Mouse (Mus musculus) inflammation-experienced regulatory T-cells, adult 6 months (primary cell): ENCODE results near the gene Mtg1. TPM values are rescaled to one million over a fixed set of nuclear protein-coding genes. Genes with fewer than 3 reads are reported as not detected.
A peak's percentile ranks its signal among the peaks of the same experiment; 100 is the strongest.

Source experiments
- ATAC-seq: one replicate; pipeline ENCODE4 v1.8.0; 2017
- polyA plus RNA-seq, 3 experiments: library from polyadenylated mRNA; unstranded; fragments of 100-300 nt; shearing (Covaris generic); gene quantifications; one replicate each; pipeline ENCODE4 v1.2.1; 2017

Mtg1 gene
- 10 to 100 TPM; 16.4 to 28.8 (median 22.9) TPM for polyA plus RNA-seq

DNA sequence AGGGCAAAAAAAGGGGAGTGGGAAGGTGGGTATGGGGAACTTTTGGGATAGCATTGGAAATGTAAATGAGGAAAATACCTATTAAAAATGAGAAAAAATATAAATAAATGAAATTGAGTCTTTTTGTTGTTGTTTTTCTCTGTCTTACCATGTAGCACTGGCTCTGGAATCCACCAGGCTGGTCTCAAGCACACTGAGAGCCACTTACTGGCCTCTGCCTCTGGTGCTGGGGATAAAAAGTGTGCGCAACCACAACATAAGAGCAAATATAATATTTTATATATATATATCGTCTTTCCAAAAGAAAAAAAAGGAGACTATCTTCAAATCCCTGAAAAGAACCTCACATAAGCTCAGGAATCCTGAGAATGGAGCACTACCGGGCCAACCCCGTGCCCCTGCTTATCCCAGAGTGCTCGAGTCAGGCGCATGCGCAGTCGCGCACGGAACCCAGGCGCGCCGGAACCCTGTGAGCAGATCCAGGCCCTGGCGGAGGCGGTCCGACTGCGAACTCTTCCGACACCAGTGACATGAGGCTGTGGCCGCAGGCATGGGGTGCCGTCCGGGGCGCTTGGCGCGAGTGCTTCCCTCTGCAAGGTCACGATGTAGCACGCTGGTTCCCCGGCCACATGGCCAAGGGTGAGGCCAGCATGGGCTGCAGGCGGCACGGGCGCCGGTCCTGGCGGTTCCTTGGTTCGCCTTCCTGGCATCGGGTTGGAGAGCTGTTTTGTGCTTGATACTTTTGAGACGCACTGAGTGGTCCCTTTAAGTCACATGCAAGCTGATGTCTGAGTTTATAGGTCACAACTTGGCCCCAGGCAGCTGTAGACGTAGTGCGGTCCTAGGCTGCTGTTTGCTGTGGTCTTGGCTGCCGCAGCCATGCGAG lies at the start of gene Mtg1:
Gene Mtg1 (plus strand): TSS at position 430 of the 886 bp plus-strand sequence.
- peak; percentile 90 for ATAC-seq

DNA sequence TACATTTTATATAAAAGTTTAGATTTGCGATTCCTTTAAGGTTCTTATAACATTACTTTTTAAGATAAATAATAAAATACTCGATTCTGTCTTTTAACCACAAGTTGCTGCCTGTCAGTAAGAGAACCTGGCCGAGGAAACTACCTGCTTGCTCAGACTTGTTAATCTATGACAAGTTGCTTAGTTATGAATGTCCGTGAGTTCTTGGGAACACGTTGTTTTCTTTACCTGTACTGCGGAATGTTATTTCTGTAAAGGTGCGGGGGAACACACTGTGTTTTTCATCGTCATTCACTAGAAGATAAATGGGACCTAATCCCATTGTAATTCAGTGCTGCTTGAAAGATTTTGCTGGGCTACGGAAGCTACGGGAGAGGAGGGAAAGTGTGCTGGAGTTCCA lies 46.8 kb upstream of the Mtg1 start:
- ATAC-seq: no peak

DNA sequence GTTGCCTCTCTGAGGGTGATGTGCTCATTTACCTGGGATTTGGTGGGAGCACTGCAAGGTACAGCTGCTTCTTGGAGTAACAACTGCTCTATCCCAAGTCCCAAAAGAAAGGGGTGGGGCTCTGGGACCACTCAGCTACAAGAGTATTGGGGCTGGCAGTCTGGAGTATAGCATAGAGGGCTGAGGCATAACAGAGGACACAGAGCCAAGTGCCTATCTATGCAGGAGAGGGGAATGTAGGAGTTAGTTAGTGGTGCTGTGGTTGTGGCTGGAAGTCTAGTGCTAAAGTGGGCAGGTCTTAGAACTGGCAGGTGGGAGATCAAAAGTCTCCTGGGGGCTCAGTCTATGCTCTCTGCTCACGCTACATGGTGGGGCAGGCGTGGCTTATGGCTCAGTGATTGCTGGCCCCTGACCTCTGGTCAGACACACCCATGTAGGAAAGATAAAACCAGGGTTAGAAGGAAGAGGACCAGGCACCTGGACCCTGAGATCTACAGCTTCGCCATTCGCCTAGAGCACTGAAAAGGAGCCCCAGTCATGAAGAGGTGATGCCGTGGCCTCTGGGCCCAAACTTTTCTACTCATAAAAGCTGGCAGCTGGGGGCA lies 44.3 kb upstream of the Mtg1 start, which contains the start of gene Prap1:
Gene Prap1 (plus strand): TSS at position 472 of the 605 bp plus-strand sequence.
- ATAC-seq: no peak

DNA sequence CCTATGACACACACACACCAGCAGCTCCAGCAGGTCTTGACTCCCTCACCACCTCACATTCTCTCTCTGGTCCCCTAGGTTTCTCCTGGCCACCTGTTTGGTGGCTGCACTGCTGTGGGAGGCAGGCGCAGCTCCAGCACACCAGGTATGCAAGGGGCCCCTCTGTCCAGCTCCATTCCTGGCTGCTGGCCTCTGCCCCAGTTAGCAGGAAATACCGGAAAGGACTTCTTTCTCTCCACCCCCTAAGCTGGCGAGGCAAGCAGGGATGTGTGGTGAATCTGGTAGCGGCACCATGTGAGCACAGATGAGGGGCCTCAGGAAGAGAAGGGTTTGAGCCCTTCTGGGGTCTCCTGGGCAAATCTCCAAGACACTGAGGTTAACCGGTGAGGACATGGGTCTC lies 42.4 kb upstream of the Mtg1 start:
- ATAC-seq: no peak

DNA sequence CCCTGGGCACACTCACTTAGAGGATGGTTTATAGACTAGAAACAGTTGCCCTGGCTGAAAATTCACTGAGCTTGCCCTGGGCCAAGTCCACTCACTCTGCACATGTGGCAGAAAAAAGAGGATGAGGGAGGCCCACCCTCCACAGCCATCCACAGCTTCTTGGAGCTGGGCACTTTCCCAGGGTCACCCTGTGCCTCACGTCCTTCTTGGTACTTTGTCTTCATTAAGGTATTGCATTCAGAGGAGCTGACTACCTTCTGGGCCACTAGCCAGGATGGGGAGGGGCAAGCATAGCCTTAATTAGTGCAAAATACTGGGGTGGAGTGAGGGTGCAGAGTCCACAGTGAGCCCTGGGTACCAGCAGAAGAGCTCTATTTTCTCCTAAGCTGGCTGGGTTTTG lies 41.8 kb upstream of the Mtg1 start:
- no peak for ATAC-seq

DNA sequence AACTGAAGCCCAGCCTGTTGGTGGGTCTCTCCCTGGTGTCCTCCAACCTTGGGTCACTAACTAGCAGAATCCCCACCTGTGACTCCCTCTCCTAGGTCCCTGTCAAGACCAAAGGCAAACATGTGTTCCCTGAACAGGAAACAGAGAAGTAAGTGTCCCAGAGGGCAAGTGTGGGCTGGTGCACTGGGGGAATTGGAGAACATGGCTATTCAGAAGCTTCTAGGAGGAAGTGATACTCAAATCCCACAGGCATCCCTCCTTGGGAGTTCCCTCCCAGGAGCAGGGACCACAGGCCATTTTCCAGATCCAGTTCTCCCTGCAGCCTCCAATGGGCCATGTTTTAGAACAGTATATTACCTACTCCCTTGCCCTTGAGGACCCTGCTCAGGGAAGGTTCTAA lies 41.3 kb upstream of the Mtg1 start:
- ATAC-seq: no peak

DNA sequence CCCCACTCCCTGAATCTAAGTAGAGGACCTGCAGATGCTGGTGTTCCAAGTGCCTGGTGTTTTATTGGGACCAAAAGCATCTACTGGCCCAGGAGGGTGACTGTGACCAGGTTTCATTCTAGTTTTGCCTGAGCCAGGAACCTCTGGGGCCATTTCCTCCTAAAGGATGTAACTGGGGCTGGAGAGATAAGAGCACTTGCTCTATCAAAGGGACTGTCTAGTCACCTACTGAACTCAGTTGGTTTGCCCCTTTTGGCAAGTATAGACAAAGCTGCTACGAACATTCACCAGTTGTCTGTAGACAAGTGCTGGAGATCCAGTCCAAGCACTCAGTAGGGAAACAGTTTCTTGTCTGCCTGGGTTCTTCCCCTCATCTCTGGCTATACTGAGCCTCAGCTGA lies 38.9 kb upstream of the Mtg1 start:
- no peak for ATAC-seq

DNA sequence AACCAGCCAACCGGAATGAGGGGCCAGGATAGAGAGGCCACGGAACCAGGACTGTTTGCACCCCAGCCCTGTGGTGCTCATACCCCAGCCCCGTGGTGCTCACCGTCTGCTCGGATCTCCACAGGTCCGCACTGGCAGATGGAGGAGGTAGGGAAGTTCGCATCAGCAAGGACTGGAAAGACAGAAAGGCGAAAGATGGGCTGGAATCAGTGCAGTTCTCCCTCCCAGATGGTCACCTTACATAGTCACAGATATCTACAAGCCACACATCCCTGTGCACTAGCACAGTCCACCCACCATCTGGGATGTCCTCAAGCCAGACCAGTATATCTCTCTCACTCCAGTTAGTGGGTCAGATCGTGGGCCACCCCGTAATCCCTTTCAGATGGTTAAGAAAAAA lies 35.9 kb upstream of the Mtg1 start:
- ATAC-seq: no peak

DNA sequence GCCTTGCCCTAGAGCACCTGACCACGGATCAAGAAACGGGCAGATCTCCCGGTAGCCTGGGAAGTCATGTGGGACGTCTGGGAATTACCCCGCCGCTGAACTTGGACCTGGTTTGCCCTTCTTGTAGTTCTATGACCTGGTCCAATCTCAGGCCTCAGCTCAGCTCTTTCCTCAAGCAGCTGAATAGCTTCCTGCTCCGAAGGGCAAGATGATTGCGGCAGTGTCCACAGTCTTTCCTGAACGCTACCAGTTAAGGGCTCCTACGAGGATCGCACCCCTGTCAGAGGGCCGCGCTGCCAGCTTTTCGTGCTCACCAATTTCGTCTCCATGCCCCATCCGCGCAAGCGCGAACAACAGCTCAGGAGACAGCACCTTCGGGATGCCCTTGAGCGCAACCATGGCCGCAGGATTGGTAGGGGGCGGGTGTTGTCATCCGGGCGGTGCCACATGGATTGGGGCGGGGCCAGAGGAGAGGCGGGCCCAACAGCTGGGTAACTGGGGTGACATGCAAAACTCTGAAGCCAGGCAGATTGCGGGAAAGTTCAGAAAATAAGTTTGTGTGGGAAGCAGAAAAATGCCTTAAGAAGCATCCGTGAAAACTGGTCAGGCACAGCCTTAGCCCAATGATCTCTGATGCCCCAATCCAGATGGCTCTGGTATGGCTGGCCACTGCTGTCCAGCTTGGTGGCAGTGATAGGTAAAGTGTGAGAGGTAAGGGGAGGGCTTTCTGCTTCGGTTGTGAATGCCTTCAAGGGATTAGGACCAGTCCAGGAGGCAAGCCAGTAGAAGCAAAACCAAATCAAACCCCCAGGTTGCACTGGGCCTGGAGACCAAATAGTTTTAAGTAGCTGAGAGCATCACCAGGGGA lies 35.1 kb upstream of the Mtg1 start, which contains the start of gene Fuom:
Gene Fuom (minus strand): TSS at position 449 of the 868 bp plus-strand sequence.
- peak; percentile 98 for ATAC-seq

DNA sequence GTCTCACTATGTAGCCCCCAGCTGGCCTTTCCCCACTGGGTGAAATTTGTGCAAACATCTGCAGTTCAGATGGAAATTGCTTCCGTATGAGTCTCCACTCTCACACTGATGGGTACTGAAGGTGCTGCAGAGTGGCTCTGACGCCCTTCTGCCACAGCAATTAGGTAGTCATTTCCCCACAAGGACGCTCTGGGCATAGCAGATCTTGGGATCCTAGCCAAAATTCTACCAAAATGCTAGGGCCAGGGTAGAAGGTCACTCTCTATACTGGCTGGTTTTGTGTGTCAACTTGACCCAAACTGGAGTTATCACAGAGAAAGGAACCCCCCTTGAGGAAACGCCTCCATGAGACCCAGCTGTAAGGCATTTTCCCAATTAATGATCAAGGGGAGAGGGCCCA lies 33.4 kb upstream of the Mtg1 start:
- ATAC-seq: no peak

DNA sequence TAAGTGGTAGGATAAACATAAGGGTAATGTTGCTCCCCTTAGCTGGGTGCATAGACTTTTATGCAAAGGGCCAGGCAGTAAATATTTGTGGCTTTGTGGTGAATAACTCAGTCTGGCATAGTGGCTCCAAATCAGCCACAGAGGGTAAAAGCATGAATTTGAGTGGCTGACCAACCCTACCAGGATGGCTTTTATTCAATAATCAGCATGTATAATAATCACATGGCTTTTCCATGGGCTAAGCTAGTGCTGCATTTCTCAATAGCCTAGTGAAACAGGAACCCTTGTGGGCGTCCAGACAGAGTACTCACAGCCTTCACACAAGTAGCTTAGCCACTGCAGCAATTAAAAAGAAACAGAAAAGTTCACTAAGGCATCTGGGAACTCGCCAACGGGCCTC lies 25.4 kb upstream of the Mtg1 start:
- ATAC-seq: no peak

DNA sequence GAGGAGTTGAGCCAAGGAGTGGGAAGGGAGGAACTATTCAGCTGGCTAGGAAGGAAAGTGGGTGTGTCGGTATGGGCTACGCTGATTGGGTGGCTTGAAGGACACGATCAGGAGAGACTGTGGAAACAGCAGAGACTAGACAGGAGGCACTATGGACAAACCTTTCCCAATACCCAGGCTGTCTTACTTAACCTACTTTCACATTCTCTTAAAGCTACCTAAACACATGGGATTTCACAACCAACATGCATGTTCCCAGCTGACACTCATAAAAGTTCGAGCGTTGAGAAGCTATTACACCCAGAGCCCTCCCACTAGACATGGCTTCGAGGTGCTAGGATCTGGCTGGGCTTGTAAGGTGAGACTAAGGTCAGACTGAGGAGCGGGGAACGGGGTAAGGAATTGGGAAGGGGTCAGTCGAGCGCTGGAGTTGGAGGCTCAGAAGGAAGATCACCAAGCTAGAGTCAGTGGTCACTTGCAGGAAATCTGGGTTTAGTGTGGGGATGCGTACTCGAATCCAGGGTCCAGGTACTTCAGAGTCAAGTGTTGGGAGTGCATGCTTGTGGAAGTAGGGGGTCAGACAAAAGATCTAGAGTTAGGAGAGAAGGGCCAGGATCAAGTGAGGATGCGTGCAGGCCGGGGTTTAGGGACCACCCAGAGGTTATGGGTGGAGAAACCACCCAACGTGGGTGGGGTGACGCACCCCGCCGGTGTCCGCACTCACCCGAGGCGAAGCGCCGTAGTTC lies 21.6 kb upstream of the Mtg1 start, which contains the start of gene Paox:
Gene Paox (plus strand): TSS at position 217 of the 746 bp plus-strand sequence.
- peak; percentile 14 for ATAC-seq

DNA sequence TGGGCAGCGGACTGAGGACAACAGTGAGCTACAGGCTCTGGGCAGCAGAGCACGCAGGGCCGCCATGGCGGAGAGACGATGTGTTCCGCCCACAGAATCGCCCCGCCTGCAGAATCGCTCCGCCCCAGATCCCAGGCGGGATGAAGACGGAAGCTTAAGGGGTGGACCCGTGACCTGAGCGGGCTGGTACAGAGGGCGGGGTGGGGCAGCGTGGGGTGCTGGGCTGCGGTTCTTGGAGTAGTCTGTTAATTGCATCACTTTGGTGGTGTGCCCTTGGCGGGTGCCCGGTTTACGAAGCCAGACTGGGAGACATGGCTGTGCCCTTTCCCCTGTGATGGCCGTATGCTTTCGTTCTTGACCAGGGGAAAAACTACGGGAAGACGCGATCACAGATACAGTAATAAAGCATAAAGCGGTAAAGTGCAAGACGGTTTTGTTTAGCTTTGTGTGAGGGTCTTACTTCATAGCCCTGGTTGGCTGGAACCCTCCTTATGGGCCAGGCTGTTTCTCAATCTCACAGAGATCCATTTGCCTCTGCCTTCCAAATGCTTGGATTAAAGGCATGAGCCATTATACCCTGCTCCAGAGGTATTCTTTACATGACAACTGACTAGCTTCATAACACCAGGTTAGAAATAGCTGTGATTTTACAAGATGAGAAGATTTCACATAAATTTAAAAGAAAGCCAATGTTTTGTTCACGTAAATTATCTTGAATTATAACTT lies 20.9 kb upstream of the Mtg1 start, which contains the start of gene Echs1:
Gene Echs1 (minus strand): TSS at position 148 of the 726 bp plus-strand sequence.
- ATAC-seq: peak; percentile 99

DNA sequence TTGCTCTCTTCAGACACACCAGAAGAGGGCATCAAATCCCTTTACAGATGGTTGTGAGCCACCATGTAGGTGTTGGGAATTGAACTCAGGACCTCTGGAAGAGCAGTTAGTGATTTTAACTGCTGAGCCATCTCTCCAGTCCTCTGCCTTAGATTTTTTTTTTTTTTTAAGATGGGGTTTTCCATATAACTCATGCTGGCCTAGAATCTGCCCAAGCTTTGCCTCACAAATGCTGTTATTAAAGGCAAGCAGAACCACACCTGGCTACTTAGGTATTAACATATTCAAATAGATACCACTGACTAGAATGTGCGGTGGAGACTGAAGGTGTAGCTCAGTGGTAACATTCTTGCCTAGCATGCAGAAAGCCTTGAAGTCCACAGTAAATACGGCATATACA lies 16.9 kb upstream of the Mtg1 start:
- ATAC-seq: no peak

DNA sequence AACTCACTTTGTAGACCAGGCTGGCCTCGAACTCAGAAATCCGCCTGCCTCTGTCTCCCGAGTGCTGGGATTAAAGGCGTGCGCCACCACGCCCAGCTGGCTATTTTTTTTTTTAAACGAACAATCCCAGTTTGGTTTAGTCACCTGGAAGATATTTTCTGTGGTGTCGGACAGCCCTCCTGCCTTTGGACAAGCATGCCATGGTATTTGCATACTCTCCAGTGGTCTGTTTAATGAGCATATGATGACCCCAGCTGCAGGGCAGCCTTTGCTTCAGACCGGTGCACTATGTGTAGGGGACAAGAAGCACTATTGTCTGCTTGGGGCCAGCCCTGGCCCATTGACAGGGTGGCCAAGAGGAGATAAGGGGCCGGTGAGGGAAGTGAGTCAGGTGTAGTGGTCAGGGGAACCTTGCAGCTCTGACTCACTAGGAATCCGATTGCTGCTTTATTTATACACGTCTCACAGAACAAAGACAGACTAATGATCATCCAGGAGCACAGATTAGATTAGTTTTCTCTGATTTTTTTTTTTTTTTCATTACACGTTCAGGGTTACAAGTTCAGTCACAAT lies 15.9 kb upstream of the Mtg1 start:
- ATAC-seq: no peak

DNA sequence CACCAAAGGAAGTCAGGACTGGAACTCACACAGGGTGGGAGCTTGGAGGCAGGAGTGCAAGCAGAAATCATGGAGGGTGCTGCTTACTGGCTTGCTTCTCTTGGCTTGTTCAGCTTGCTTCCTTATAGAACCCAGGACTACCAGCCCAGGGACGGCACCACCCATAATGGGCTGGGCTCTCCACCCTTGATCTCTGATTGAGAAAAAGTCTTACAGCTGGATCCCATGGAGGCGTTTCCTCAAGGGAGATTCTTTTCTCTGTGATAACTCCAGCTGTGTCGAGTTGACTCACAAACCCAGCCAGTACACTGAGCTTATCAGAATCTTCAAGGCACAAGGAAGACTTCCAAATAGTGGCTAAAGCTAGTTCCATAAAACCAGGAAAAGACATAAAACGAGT lies 14.6 kb upstream of the Mtg1 start:
- no peak for ATAC-seq

DNA sequence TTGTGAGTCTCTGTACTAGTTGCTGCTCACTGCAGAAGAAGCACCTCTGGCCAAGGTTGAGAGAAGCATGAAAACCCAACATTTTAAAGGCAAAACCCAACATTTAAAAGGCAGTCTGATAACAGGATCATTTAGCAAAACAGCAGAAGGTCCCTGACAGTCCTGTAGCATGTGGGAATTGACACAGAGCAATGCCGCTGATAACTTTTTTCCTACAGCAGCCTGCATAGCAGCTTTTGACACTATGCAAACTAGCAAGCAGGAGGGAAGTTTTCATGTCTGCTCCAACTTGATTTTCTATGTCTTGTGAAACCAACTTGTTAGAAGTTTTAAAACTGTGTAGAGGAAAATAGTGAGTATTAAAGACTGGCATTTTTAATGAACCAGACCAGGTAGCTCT lies 13.0 kb upstream of the Mtg1 start:
- ATAC-seq: no peak

DNA sequence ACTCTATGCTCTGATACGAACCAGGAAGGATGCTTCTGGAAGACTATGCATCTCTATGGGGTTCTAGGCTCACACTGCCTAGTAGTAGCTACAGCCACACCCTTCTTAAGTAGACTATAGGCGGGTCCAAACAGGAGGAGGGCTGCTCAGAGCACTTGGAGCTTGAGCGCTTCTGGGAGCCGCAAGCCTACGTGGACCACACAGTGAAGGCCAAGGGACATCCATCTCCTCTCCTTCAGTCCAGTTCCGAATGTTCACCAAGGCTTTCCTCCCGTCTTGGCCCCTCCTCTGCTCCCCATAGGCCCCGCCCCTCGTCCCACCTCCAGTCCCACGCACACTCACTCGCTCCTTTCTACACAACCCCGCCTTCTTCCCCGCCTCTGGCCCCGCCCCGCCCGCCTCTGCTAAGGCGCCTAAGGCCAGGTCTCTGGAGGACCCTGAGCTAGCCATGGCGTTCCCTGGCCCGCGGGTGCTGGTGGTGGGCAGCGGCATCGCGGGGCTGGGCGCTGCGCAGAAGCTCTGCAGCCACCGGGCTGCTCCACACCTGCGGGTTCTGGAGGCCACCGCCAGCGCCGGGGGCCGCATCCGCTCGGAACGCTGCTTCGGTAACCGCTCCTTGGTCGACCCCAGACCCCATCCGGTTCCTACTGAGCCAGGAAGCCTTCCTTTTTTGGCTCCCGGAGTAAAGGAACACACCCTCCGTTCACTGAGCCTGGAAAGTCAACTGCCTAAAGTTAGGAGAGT lies 11.9 kb upstream of the Mtg1 start:
- peak; percentile 89 for ATAC-seq

DNA sequence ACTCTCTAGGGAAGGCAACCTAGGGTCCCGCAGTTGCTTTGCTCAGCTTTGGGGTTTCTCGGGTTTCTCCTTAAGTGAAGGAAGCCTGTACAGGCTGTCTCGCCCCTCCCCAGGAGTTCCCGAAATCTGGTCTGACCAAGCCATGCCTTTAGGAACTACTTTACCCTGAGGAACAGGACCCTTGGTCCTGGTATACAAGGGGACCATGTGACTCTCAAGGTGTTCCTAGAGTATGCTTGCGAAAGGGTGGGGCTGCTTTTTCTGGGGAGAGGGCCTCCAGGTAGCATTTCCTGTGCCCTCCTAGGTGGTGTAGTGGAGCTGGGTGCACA lies 11.4 kb upstream of the Mtg1 start:
- ATAC-seq: peak; percentile 4

DNA sequence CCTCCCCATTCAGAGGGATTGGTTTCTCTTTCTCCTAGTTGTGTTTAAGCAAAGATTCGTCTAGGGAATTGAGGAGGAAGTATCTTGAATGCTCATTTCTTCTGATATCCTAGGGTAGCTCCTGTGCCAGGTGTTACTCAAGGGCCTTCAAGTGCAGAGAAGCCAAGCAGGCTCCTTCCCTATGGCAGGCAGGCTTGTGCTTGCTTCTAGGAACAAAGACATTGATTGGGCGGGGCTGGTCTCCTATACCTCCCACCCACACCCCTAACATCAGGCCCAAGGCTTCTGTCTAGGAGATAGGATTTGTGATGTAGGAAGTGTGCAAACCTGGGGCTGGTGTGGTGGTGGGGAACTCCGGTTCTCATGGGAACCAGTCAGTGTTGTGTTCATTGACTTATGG lies 10.4 kb upstream of the Mtg1 start:
- ATAC-seq: no peak
